Mouse (Mus musculus) CD4-positive naive resting alpha-beta T cell, adult 76 days (primary cell): Measurements from ENCODE around the gene Ubap1l. TPM values are rescaled to one million over a fixed set of nuclear protein-coding genes. Genes with fewer than 3 reads are reported as not detected.

Experiments
- total RNA-seq: library from RNA; stranded (reverse); gene quantifications from one replicate; pipeline ENCODE4 v1.2.4, GENCODE M21; 2023

The Ubap1l gene
- 0.88 TPM for total RNA-seq

DNA sequence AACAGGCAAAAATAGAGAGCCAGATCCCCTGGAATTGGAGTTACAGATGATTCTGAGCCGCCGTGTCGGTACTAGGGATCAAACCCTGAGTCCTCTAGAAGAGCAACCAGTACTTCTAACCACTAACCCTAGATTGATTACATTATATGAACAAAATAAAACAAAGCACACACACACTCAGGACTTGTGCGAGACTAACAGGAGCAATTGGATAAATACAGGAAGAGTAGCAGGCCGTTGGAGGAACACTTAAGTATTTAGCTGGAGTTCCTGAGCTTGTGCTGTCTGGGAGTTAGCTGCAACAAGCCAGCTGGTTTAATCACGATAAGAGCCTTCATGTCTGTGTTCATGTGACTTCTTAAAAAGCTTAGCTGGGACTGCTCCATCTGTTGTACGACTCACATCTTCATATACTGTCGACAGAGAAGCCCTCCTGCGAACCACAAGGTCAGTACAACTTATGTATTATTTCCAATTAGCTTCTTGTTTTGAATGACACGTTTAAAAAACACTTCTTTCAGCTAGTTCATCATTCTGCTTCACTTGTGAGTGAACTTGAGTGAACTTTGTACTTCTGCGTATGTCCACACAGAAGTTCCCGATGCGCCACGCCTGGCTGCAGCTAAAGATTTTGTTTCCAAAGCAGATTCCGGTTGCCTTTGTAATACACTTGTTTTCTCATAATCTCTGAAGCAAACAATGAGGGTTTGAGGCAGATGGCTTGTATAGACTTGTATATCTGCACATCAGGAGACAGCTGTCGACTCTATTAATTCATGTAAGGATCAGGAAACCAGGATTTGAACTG, at the start of gene Ubap1l:
Ubap1l (plus strand) TSS at position 401 of the 808 bp plus-strand sequence.

GRCm38 (mm10) chr9:65345854-65346475, 14.9 kb upstream of the Ubap1l start, which contains the start of gene Pdcd7:
Gene Pdcd7, plus strand, starts transcription at chr9:65346104.

DNA sequence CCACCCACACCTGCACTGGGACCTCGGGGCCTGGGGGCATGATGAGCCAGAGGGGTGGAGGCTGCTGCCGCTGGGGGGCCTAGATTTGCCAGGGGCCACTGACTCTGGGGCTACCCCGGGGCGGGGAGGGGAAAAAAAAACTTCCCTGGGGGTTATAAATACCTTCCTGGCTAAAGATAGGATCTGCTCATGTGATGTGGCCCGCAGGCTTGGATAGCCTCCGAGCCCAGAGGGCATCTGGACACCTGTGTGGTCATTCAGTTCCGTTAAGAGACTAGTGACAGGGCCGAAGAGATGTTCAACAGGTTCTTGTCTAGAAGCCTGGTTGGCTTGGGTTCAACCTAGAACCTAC, 30.7 kb downstream of the Ubap1l start, which contains the start of gene Kbtbd13:
Kbtbd13 (minus strand) TSS at position 40 of the 352 bp plus-strand sequence.

DNA sequence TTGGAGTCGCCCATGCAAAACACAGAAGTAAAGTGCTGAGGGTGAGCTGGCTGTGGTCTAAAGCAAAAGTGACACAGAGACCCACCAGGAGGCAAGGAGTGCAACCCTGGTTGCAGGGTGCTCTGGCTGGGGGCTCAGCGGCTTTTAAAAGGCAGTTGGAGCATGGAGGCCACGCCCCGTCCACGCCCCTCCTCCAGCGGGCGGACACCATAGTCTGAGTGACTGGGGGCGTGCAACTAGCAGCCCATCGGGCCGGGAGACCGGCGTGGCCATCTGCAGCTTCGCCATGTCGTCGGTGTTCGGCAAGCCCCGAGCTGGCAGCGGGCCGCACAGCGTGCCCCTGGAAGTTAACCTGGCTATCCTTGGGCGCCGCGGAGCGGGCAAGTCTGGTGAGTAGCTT, 37.4 kb downstream of the Ubap1l start, which contains the start of gene Rasl12:
Rasl12 (plus strand) TSS at position 228 of the 400 bp plus-strand sequence.

DNA sequence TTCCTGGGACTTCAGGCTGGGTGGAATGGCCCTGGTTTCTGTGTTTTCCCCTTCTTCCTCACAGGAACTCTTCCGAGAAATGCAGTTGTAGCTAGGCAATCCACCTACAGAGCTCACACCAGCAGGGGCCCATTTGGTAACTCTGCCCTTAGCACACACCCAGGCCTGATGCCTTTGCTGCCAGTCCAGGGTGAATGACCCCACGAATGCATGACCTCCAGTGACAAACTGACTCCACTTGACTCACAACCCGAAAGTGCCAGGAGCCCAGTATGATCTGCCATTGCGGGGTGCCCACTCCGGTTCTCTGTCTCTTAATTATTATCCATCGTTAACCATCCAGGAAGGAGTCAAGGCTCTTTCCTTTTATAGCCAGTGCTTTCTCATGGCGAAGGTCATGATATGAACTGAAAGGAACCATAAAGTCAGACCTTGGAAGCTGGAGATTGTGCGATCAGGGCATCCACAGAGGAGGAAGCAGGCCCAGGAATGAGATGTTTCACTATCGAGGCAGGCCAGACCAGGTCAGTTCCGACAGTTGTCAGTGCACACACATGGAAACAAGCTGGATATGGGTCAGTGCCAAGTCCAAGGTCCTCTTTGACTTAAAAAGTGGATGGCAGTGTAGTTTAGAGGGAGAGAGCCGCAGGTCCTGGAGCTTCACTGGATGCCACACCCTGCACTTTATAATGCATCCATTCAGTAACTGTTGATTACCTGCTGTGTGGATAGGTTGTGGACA, 62.1 kb downstream of the Ubap1l start, which contains the start of gene Slc51b:
Slc51b (minus strand) TSS at position 196 of the 742 bp plus-strand sequence.

Other genes starting within 250 kb of the Ubap1l start
- not detected for gene Igdcc3, start 219.9 kb upstream of the Ubap1l start, total RNA-seq
- 5.6 TPM for gene Parp16, start 165.7 kb upstream of the Ubap1l start, total RNA-seq
- not detected for gene Cilp, start 95.9 kb upstream of the Ubap1l start, total RNA-seq
- gene Clpx, start 66.8 kb upstream of the Ubap1l start, total RNA-seq, result 21.3 TPM
- 16.7 TPM for gene Pdcd7, start 14.9 kb upstream of the Ubap1l start, total RNA-seq
- gene Kbtbd13, start 30.6 kb downstream of the Ubap1l start, total RNA-seq, result not detected
- not detected for gene Rasl12, start 37.5 kb downstream of the Ubap1l start, total RNA-seq
- gene Slc51b, start 61.9 kb downstream of the Ubap1l start, total RNA-seq, result not detected
- 26.2 TPM for gene Mtfmt, start 74.7 kb downstream of the Ubap1l start, total RNA-seq
- 57.0 TPM for gene Spg21, start 99.9 kb downstream of the Ubap1l start, total RNA-seq
- gene Ankdd1a, start 159.2 kb downstream of the Ubap1l start, total RNA-seq, result not detected
- 46.0 TPM for gene Plekho2, start 219.0 kb downstream of the Ubap1l start, total RNA-seq
- gene Pif1, start 226.1 kb downstream of the Ubap1l start, total RNA-seq, result 1.9 TPM